Mouse (Mus musculus) midbrain, embryonic 10.5 days (tissue): ENCODE measurements around the gene Plekhn1. TPM values are rescaled to one million over a fixed set of nuclear protein-coding genes. Genes with fewer than 3 reads are reported as not detected.

Experiments used
- DNase-seq: peaks from one replicate; pipeline ENCODE4 v3.0.0-alpha.2; 2017; ENCODE audit warnings: low spot score
- H3K27ac ChIP-seq: fragments of 300-500 bp; sonication (generic); replicated peaks from 2 replicates; pipeline ENCODE4 v1.5.1; 2016; ENCODE audit warnings: mild to moderate bottlenecking
- H3K27me3 ChIP-seq: fragments of 300-500 bp; sonication (generic); 2 replicates; pipeline ENCODE4 v1.6.1; 2016; ENCODE audit warnings: low read depth, mild to moderate bottlenecking; ENCODE audit not compliant: poor library complexity, severe bottlenecking
- H3K36me3 ChIP-seq: fragments of 300-500 bp; sonication (generic); 2 replicates; pipeline ENCODE4 v1.6.1; 2016; ENCODE audit warnings: mild to moderate bottlenecking, moderate library complexity
- H3K4me1 ChIP-seq: fragments of 300-500 bp; sonication (generic); 2 replicates; pipeline ENCODE4 v1.6.1; 2016
- H3K4me3 ChIP-seq: fragments of 300-500 bp; sonication (generic); 2 replicates; pipeline ENCODE4 v1.5.1; 2016; ENCODE audit warnings: mild to moderate bottlenecking, moderate library complexity
- H3K9me3 ChIP-seq: fragments of 300-500 bp; sonication (generic); replicated peaks from 2 replicates; pipeline ENCODE4 v1.6.1; 2016; ENCODE audit warnings: mild to moderate bottlenecking
- WGBS: fragments of 180-500 bp; shearing (Covaris S2); methylation state at CpG from one replicate; pipeline ENCODE4 v1.1.7; 2016; 5-methylcytosine and 5-hydroxymethylcytosine counted together
- polyA plus RNA-seq: library from polyadenylated mRNA; unstranded; fragments of >200 nt; fragmentation: Nextera tagmentation; extraction: Ambion mirVana; gene quantifications from 2 replicates; pipeline ENCODE4 v1.2.1, GENCODE M21; 2016

Gene Plekhn1
- polyA plus RNA-seq, 1 experiment from 2014 or later: 23.2 TPM

DNA sequence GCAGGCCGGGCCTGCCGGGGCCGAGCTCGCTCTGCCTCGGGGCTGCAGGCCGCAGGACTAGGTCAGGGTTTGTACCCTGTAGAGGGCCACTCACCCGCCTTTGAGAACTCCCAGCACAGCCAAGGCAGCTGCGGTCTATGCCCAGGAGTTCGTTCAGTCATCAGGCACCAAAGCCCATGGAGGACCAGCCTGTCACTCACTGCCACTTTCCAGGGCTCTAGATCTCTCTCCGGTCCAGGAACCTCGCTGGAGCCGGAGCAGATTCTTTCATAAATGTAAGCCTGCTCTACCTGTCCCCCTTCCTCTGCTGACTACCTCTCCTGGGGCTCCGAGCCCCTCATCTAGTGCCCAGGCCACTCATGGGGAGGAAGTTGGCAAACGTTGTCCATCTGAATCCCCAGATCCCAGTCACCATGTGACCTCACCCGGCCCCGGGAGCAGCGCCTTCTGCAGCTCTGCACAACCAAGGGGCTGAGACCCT is 596 bp downstream of the Plekhn1 start:
- no peaks in the 10 kb centered on the region for H3K27me3 ChIP-seq
- DNase-seq: peak; percentile 67
- peaks cover 27% of the 10 kb centered on the region for H3K4me1 ChIP-seq
- 5% methylated on average over 17 of the region's 17 CpGs for WGBS
- H3K36me3 ChIP-seq: peaks cover 67% of the 10 kb centered on the region
- H3K27ac ChIP-seq: peak overlapping the region; percentile 92
- H3K4me3 ChIP-seq: peak overlapping the region; percentile 72
- no peaks in the 10 kb centered on the region for H3K9me3 ChIP-seq

GRCm38 (mm10) chr4:156228393-156229024 is 6.1 kb downstream of the Plekhn1 start:
- H3K27ac ChIP-seq: no peak overlapping the region; the same call in 1 of the 2 replicates
- H3K36me3 ChIP-seq: peaks cover 50% of the 10 kb centered on the region
- 20% methylated on average over 12 of the region's 12 CpGs for WGBS
- H3K4me1 ChIP-seq: peaks cover 18% of the 10 kb centered on the region
- H3K27me3 ChIP-seq: no peaks in the 10 kb centered on the region
- DNase-seq: no peak
- H3K4me3 ChIP-seq: no peak overlapping the region
- H3K9me3 ChIP-seq: no peaks in the 10 kb centered on the region

DNA sequence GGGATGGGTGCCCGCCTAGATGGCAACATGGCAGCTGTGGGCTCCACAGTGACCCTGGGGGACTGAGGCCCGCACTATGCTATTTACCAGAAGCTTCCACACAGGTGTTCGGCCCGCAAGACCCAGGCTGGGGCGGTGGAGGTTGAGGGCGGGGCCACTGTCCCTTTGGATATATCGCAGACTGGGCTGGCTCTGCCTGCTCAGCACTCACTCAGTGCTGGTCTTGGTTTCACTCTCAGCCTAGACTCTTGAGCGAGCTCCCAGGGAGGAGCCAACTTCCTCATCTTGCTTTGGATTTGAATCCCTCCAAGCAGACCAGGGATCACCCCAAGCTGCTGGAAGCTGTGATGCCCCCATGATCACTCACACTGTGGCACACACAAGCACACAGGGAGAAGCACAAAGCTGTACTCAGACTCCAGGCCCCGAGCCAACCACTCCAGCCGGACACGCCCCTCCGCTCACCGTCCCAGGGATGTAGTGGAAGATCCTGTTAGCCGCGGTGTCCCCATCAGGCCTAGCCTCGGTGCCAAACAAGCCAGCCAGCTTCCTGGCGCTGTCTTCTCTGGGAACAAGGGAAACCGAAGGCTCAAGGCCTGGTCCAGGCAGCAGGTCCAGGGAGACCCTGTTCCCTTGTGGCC is 6.8 kb downstream of the Plekhn1 start:
- 30% methylated on average over 18 of the region's 18 CpGs for WGBS
- Histone ChIP-seq H3K27ac (no peak overlapping the region; the same call in 1 of the 2 replicates), H3K27me3 (no peaks in the 10 kb centered on the region), H3K4me3 (no peak overlapping the region; the same call in 1 of the 2 replicates), H3K4me1 (peaks cover 12% of the 10 kb centered on the region), H3K9me3 (no peaks in the 10 kb centered on the region), H3K36me3 (peaks cover 47% of the 10 kb centered on the region)
- no peak for DNase-seq

DNA sequence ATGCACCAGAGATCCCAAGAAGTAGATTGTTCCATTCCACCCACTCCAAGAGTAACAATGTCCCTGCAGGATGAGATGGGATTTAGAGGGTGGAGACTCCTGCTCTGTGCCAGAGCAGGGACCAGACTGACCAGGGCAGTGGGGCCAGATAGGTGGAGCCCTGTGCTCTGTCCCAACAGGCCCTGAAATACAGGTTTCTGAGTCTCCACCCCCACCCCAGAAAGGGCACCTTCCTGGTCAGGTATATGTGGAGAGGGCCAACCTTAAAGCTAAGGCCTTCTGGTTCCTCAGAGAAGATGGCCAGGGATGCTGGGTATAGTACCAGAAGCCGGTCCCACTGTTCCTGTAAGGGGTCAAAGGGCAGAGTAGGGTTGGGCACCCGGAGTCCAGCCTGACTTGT is 10.4 kb downstream of the Plekhn1 start:
- Histone ChIP-seq H3K9me3 (no peaks in the 10 kb centered on the region), H3K36me3 (peaks cover 14% of the 10 kb centered on the region), H3K4me1 (peaks cover 12% of the 10 kb centered on the region), H3K27me3 (no peaks in the 10 kb centered on the region), H3K27ac (no peak overlapping the region), H3K4me3 (no peak overlapping the region)
- 88% methylated on average over 2 of the region's 2 CpGs for WGBS
- no peak for DNase-seq

GRCm38 (mm10) chr4:156219936-156220335 is 14.7 kb downstream of the Plekhn1 start:
- Histone ChIP-seq H3K36me3 (peaks cover 7% of the 10 kb centered on the region; the same call in 1 of the 2 replicates), H3K9me3 (no peaks in the 10 kb centered on the region), H3K4me3 (no peak overlapping the region), H3K27ac (no peak overlapping the region), H3K4me1 (peaks cover 5% of the 10 kb centered on the region; the same call in 1 of the 2 replicates), H3K27me3 (no peaks in the 10 kb centered on the region)
- DNase-seq: no peak
- 89% methylated on average over 11 of the region's 11 CpGs for WGBS

- 87% methylated on average over 16 of the region's 16 CpGs for WGBS
- no peaks in the 10 kb centered on the region for H3K9me3 ChIP-seq
- H3K27me3 ChIP-seq: no peaks in the 10 kb centered on the region
- no peak for DNase-seq
- no peak overlapping the region for H3K4me3 ChIP-seq
- H3K4me1 ChIP-seq: peaks cover 5% of the 10 kb centered on the region; the same call in 1 of the 2 replicates
- H3K36me3 ChIP-seq: peaks cover 3% of the 10 kb centered on the region; the same call in 1 of the 2 replicates
- H3K27ac ChIP-seq: no peak overlapping the region
These were observed 16.8 kb downstream of the Plekhn1 start for GRCm38 (mm10) chr4:156217838-156218237.

DNA sequence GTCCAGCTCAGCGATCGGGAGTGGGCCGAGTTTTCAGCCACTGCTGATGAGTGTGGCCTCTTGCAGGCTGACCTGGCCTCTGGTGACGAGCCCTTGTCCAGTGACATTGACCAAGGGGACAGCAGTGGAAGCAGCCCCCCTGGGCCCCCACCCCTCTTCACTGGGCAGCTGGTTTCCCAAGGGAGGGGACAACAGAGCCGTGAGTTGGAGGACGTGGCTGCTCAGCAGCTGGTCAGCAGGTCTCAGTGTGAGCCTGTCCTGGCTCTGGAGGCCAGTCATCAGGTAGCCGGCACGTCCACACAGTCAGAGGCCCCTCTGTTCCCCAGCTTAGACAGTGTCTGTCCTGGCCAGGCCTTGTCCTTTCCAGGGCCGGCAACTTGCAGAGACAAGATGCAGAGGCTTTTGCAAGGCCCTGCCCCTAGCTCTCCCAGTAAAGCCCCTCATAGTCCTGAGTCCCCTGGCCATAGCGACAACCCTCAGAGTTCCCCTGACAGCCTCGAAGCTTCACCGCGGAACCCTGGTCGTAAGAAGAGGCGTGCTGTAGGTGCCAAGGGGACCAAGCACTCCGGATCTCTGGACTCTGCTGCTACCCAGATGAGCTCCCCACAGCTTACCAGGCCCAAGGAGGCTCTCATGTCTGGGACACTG is 17.5 kb downstream of the Plekhn1 start:
- no peak for DNase-seq
- WGBS: 87% methylated on average over 16 of the region's 16 CpGs
- H3K27ac ChIP-seq: 0 out of 2 replicates have a peak overlapping the region, but pooled peaks have one; percentile 33

GRCm38 (mm10) chr4:156216196-156216595 is 18.5 kb downstream of the Plekhn1 start:
- Histone ChIP-seq H3K36me3 (no peaks in the 10 kb centered on the region; the same call in 1 of the 2 replicates), H3K4me3 (no peak overlapping the region), H3K9me3 (no peaks in the 10 kb centered on the region), H3K27ac (no peak overlapping the region), H3K27me3 (no peaks in the 10 kb centered on the region), H3K4me1 (peaks cover 5% of the 10 kb centered on the region; the same call in 1 of the 2 replicates)
- whole genome bisulfite sequencing: 90% methylated on average over 2 of the region's 2 CpGs
- DNase-seq: no peak

More for the DNA sequence above, 17.5 kb downstream of the Plekhn1 start:
- Histone ChIP-seq H3K4me3 (no peak overlapping the region), H3K36me3 (peaks cover 2% of the 10 kb centered on the region; the same call in 1 of the 2 replicates), H3K27me3 (no peaks in the 10 kb centered on the region), H3K4me1 (peaks cover 5% of the 10 kb centered on the region; the same call in 1 of the 2 replicates), H3K9me3 (no peaks in the 10 kb centered on the region)

- H3K9me3 ChIP-seq: no peaks in the 10 kb centered on the region
- no peak for DNase-seq
- H3K27me3 ChIP-seq: no peaks in the 10 kb centered on the region
- 83% methylated on average over 4 of the region's 4 CpGs for WGBS
- H3K4me3 ChIP-seq: no peak within 1 kb of the TSS
- H3K4me1 ChIP-seq: peaks cover 5% of the 10 kb centered on the region; the same call in 1 of the 2 replicates
- H3K27ac ChIP-seq: no peak within 1 kb of the TSS
- no peaks in the 10 kb centered on the region; the same call in 1 of the 2 replicates for H3K36me3 ChIP-seq
These were observed 19.0 kb downstream of the Plekhn1 start, which contains the start of gene Perm1 for GRCm38 (mm10) chr4:156215649-156216048. TSS of gene Perm1 (plus strand) at chr4:156215868.

- H3K27ac ChIP-seq: no peak overlapping the region
- peaks cover 8% of the 10 kb centered on the region for H3K36me3 ChIP-seq
- H3K27me3 ChIP-seq: no peaks in the 10 kb centered on the region
- no peak for DNase-seq
- H3K4me3 ChIP-seq: no peak overlapping the region
- peaks cover 5% of the 10 kb centered on the region; the same call in 1 of the 2 replicates for H3K4me1 ChIP-seq
- no peaks in the 10 kb centered on the region for H3K9me3 ChIP-seq
- WGBS: 96% methylated on average over 13 of the region's 13 CpGs
These were observed 21.5 kb downstream of the Plekhn1 start for GRCm38 (mm10) chr4:156213134-156213533.

GRCm38 (mm10) chr4:156209963-156210635 is 24.6 kb downstream of the Plekhn1 start:
- Histone ChIP-seq H3K36me3 (peaks cover 29% of the 10 kb centered on the region), H3K4me1 (peaks cover 5% of the 10 kb centered on the region), H3K27me3 (peaks cover 4% of the 10 kb centered on the region), H3K27ac (no peak overlapping the region), H3K9me3 (no peaks in the 10 kb centered on the region), H3K4me3 (no peak overlapping the region)
- 84% methylated on average over 13 of the region's 13 CpGs for WGBS
- DNase-seq: no peak

DNA sequence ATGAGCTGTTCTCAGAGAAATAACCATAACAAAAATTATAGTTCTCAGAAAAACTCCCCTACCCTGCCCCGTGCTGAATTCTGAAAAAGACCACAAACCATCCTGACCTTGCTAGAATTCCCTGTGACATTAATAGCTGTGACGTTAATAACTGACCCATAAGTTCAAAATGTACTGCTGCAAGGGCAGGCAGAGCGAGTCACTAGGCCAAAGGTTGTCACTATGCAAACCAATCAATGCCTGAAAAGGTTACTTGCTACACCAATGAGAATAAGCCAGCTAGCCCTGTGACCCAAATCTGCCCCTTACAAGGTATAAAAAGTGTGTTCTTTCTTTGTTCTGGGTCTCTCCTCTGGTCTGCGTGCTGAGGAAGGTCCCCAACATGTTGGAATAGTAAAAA is 25.8 kb downstream of the Plekhn1 start:
- H3K36me3 ChIP-seq: peaks cover 29% of the 10 kb centered on the region
- WGBS: 88% methylated on average over 4 of the region's 4 CpGs

More for the DNA sequence above, 25.8 kb downstream of the Plekhn1 start:
- no peak overlapping the region for H3K4me3 ChIP-seq
- no peak overlapping the region for H3K27ac ChIP-seq
- peaks cover 17% of the 10 kb centered on the region for H3K4me1 ChIP-seq
- no peak for DNase-seq
- peaks cover 16% of the 10 kb centered on the region for H3K27me3 ChIP-seq
- H3K9me3 ChIP-seq: no peaks in the 10 kb centered on the region
